Mouse (Mus musculus) E14TG2a.4 (cell line): ENCODE results near the gene Gm3435.
A peak's percentile ranks its signal among the peaks of the same experiment; 100 is the strongest.
"Not testable (repeated sequence)": the region's sequence is repeated elsewhere in the genome, so short reads cannot be mapped to it uniquely, and the experiment has no call there.

Experiments used
- H3K27me3 ChIP-seq: 2 replicates; pipeline ENCODE4 v1.6.1; 2014; ENCODE audit warnings: low read length, control low read depth; ENCODE audit not compliant: insufficient read depth
- H3K36me3 ChIP-seq: 2 replicates; pipeline ENCODE4 v1.6.1; 2014; ENCODE audit warnings: low read length, control low read depth; ENCODE audit not compliant: insufficient read depth
- H3K4me1 ChIP-seq: replicated peaks from 2 replicates; pipeline ENCODE4 v1.6.1; 2014; ENCODE audit warnings: low read depth, low read length, control low read depth
- H3K4me3 ChIP-seq: replicated peaks from 2 replicates; pipeline ENCODE4 v1.5.1; 2014; ENCODE audit warnings: mild to moderate bottlenecking, low read length
- H3K9me3 ChIP-seq: 2 replicates; pipeline ENCODE4 v1.6.1; 2014; ENCODE audit warnings: low read length, control low read depth

The Gm3435 gene

GRCm38 (mm10) chr17:15009088-15009487 lies 888 bp upstream of the Gm3435 start:
- not testable (repeated sequence) for H3K36me3 ChIP-seq, H3K9me3 ChIP-seq, H3K4me3 ChIP-seq, H3K27me3 ChIP-seq, H3K4me1 ChIP-seq

GRCm38 (mm10) chr17:15021503-15022220 lies 11.7 kb downstream of the Gm3435 start:
- not testable (repeated sequence) for H3K4me1 ChIP-seq, H3K9me3 ChIP-seq, H3K36me3 ChIP-seq, H3K27me3 ChIP-seq
- peak overlapping the region; percentile 62 for H3K4me3 ChIP-seq

- H3K36me3 ChIP-seq, H3K4me1 ChIP-seq, H3K9me3 ChIP-seq, H3K4me3 ChIP-seq, H3K27me3 ChIP-seq: not testable (repeated sequence)
Measured at GRCm38 (mm10) chr17:15023878-15024492, 14.0 kb downstream of the Gm3435 start.

GRCm38 (mm10) chr17:15024502-15025193 lies 14.7 kb downstream of the Gm3435 start:
- not testable (repeated sequence) for H3K4me3 ChIP-seq, H3K36me3 ChIP-seq, H3K4me1 ChIP-seq, H3K9me3 ChIP-seq, H3K27me3 ChIP-seq

- H3K36me3 ChIP-seq, H3K4me3 ChIP-seq, H3K27me3 ChIP-seq, H3K4me1 ChIP-seq, H3K9me3 ChIP-seq: not testable (repeated sequence)
Measured at GRCm38 (mm10) chr17:15025513-15025912, 15.5 kb downstream of the Gm3435 start.

- H3K4me3 ChIP-seq, H3K9me3 ChIP-seq, H3K27me3 ChIP-seq, H3K36me3 ChIP-seq, H3K4me1 ChIP-seq: not testable (repeated sequence)
Measured at GRCm38 (mm10) chr17:15031414-15031813, 21.4 kb downstream of the Gm3435 start.

GRCm38 (mm10) chr17:15040455-15040854 lies 30.5 kb downstream of the Gm3435 start:
- not testable (repeated sequence) for H3K36me3 ChIP-seq, H3K4me3 ChIP-seq, H3K9me3 ChIP-seq

GRCm38 (mm10) chr17:15041175-15041729 lies 31.3 kb downstream of the Gm3435 start, which contains the start of the genes Ermard, Tcte3 and Gm3448:
Gene Ermard, plus strand, starts transcription at chr17:15041208.
Gene Tcte3, minus strand, starts transcription at chr17:15041488.
Gene Gm3448, minus strand, starts transcription at chr17:15041537.
- H3K4me1 ChIP-seq, H3K9me3 ChIP-seq, H3K4me3 ChIP-seq, H3K36me3 ChIP-seq, H3K27me3 ChIP-seq: not testable (repeated sequence)

More at GRCm38 (mm10) chr17:15040455-15040854, 30.5 kb downstream of the Gm3435 start:
- H3K4me1 ChIP-seq, H3K27me3 ChIP-seq: not testable (repeated sequence)

- H3K9me3 ChIP-seq, H3K36me3 ChIP-seq, H3K4me3 ChIP-seq, H3K4me1 ChIP-seq, H3K27me3 ChIP-seq: not testable (repeated sequence)
Measured at GRCm38 (mm10) chr17:15050338-15050737, 40.4 kb downstream of the Gm3435 start.

GRCm38 (mm10) chr17:15052766-15053165 lies 42.8 kb downstream of the Gm3435 start:
- not testable (repeated sequence) for H3K9me3 ChIP-seq, H3K27me3 ChIP-seq, H3K4me1 ChIP-seq, H3K4me3 ChIP-seq
- H3K36me3 ChIP-seq: peaks cover 31% of the 10 kb centered on the region

GRCm38 (mm10) chr17:15053183-15053828 lies 43.3 kb downstream of the Gm3435 start:
- H3K9me3 ChIP-seq, H3K4me3 ChIP-seq, H3K27me3 ChIP-seq, H3K4me1 ChIP-seq: not testable (repeated sequence)
- peaks cover 36% of the 10 kb centered on the region for H3K36me3 ChIP-seq

- H3K36me3 ChIP-seq: peaks cover 41% of the 10 kb centered on the region
- not testable (repeated sequence) for H3K4me1 ChIP-seq, H3K27me3 ChIP-seq, H3K4me3 ChIP-seq, H3K9me3 ChIP-seq
Measured at GRCm38 (mm10) chr17:15053829-15054200, 43.8 kb downstream of the Gm3435 start.
